In genomic region chr7:109137441-109137840, GRCm38 (mm10) we compare ENCODE assay signal across 20 mouse cellular contexts. TPM values are rescaled to one million over a fixed set of nuclear protein-coding genes. Genes with fewer than 3 reads are reported as not detected.
DNase-seq lines count a peak whose midpoint lies in the region; ATAC-seq lines count a peak whose summit lies in the region.
"Had no signal": no experiment of that assay in that cellular context is flagged by ENCODE, and none has a peak within 500 bp of the region (broad histone marks: within the 10 kb centered on the region; RNA-seq: fewer than 3 reads in every experiment).

No protein-coding gene starts in this region.

- no peak overlapping the region for H3K4me3 ChIP-seq in heart, embryonic 10.5 days
- no peak overlapping the region for H3K4me3 ChIP-seq in midbrain, embryonic 12.5 days
- no peak overlapping the region for H3K4me3 ChIP-seq in midbrain, embryonic 10.5 days
- H3K4me3 ChIP-seq: embryonic facial prominence, embryonic 15.5 days; heart, embryonic 13.5 days; limb, embryonic 10.5 days had no signal

- intact Hi-C loops in heart, postnatal 14 days (cut with DNase I): no loop called here

- no peaks in the 10 kb centered on the region for H3K36me3 ChIP-seq in heart, embryonic 10.5 days
- peaks cover 46% of the 10 kb centered on the region for H3K36me3 ChIP-seq in midbrain, embryonic 12.5 days
- peaks cover 40% of the 10 kb centered on the region for H3K36me3 ChIP-seq in midbrain, embryonic 10.5 days
- H3K36me3 ChIP-seq: embryonic facial prominence, embryonic 15.5 days; heart, embryonic 13.5 days had no signal

- 84% methylated on average over 8 of the region's 8 CpGs for WGBS in heart, embryonic 10.5 days
- 90% methylated on average over 8 of the region's 8 CpGs for WGBS in midbrain, embryonic 12.5 days
- WGBS in midbrain, embryonic 10.5 days: 92% methylated on average over 8 of the region's 8 CpGs

- no peaks in the 10 kb centered on the region for H3K9me3 ChIP-seq in heart, embryonic 10.5 days
- no peaks in the 10 kb centered on the region for H3K9me3 ChIP-seq in midbrain, embryonic 12.5 days
- no peaks in the 10 kb centered on the region for H3K9me3 ChIP-seq in midbrain, embryonic 10.5 days (replicated peaks)
- H3K9me3 ChIP-seq: embryonic facial prominence, embryonic 15.5 days; heart, embryonic 13.5 days; limb, embryonic 10.5 days had no signal

- H3K4me1 ChIP-seq in heart, embryonic 10.5 days: 0 out of 2 replicates have a peak, but pooled peaks cover 6% of the 10 kb centered on the region
- H3K4me1 ChIP-seq in midbrain, embryonic 12.5 days: peaks cover 19% of the 10 kb centered on the region
- H3K4me1 ChIP-seq in midbrain, embryonic 10.5 days: peaks cover 21% of the 10 kb centered on the region
- H3K4me1 ChIP-seq: heart, embryonic 13.5 days had no signal

- peaks cover 6% of the 10 kb centered on the region for H3K27me3 ChIP-seq in heart, embryonic 10.5 days (ENCODE audit: insufficient read depth, poor library complexity, severe bottlenecking)
- no peaks in the 10 kb centered on the region for H3K27me3 ChIP-seq in midbrain, embryonic 12.5 days
- H3K27me3 ChIP-seq in midbrain, embryonic 10.5 days (ENCODE audit: low read depth, poor library complexity, severe bottlenecking): peaks cover 16% of the 10 kb centered on the region; the same call in 1 of the 2 replicates
- H3K27me3 ChIP-seq: embryonic facial prominence, embryonic 15.5 days had no signal

- H3K4me2 ChIP-seq in midbrain, embryonic 12.5 days (replicated peaks): no peak overlapping the region
- H3K4me2 ChIP-seq: embryonic facial prominence, embryonic 15.5 days; heart, embryonic 13.5 days had no signal

- H3K27ac ChIP-seq in heart, embryonic 10.5 days: no peak overlapping the region
- H3K27ac ChIP-seq in midbrain, embryonic 12.5 days (replicated peaks): 0 out of 2 replicates have a peak overlapping the region, but pooled peaks have one; percentile 4
- H3K27ac ChIP-seq in midbrain, embryonic 10.5 days (replicated peaks): no peak overlapping the region
- H3K27ac ChIP-seq: embryonic facial prominence, embryonic 15.5 days; heart, embryonic 13.5 days; limb, embryonic 10.5 days had no signal

- ATAC-seq in midbrain, embryonic 12.5 days (ENCODE audit: low FRiP score, low read depth): no peak
- ATAC-seq: liver, postnatal 0 days had no signal

- peak; percentile 50 to 79 for DNase-seq in heart, adult 18-20 months
- no peak for DNase-seq in heart, embryonic 10.5 days (ENCODE audit: low spot score)
- DNase-seq in midbrain, embryonic 10.5 days (ENCODE audit: low spot score): no peak
- peak; percentile 58 for DNase-seq in cerebellum, adult 9-10 months
- DNase-seq in heart, postnatal 14 days: peak; percentile 25 to 41
- no peak for DNase-seq in spleen, postnatal 14 days (ENCODE audit: low spot score in 2 of 2)
- no peak for DNase-seq in frontal cortex, postnatal 14 days (ENCODE audit: low spot score in 2 of 2)
- DNase-seq: adrenal gland, postnatal 36 days; B cell, adult 2 months; kidney, adult 9 months; kidney, postnatal 25 days; liver, postnatal 0 days; lung, postnatal 10 days; thymus, postnatal 25 days had no signal

- no peak overlapping the region for H3K9ac ChIP-seq in midbrain, embryonic 12.5 days (replicated peaks)
- H3K9ac ChIP-seq: embryonic facial prominence, embryonic 15.5 days; heart, embryonic 13.5 days; liver, postnatal 0 days had no signal

RNA-seq across cellular contexts. Expression of gene Lmo1, which starts 37.6 kb away (rescaled TPM):
- total RNA-seq in heart, adult 18-20 months (2021): 1 to 10 TPM; 2.6 to 3.5 TPM
- polyA plus RNA-seq in heart, embryonic 10.5 days (2016; fragmentation: Nextera tagmentation; extraction: Ambion mirVana): 1.3 and 7.3 TPM in 2 replicates
- polyA plus RNA-seq in midbrain, embryonic 12.5 days (2016; fragmentation: Nextera tagmentation; extraction: Ambion mirVana): 149 and 177 TPM in 2 replicates
- polyA plus RNA-seq in midbrain, embryonic 10.5 days (2016; fragmentation: Nextera tagmentation; extraction: Ambion mirVana): 34.8 and 57.9 TPM in 2 replicates
- total RNA-seq in heart, postnatal 14 days (2021): 1 to 10 TPM; 1.8 to 2.6 TPM
- total RNA-seq: liver, adult 2 months had no signal
- polyA plus RNA-seq: liver, adult 2 months had no signal

RNA-seq across cellular contexts. Expression of gene Ric3, which starts 54.3 kb away (rescaled TPM):
- 1 to 10 TPM; 2.6 to 3.4 TPM for total RNA-seq in heart, adult 18-20 months (2021)
- polyA plus RNA-seq in heart, embryonic 10.5 days (2016; fragmentation: Nextera tagmentation; extraction: Ambion mirVana): 2.4 and 2.9 TPM in 2 replicates
- 29.5 and 30.4 TPM in 2 replicates for polyA plus RNA-seq in midbrain, embryonic 12.5 days (2016; fragmentation: Nextera tagmentation; extraction: Ambion mirVana)
- polyA plus RNA-seq in midbrain, embryonic 10.5 days (2016; fragmentation: Nextera tagmentation; extraction: Ambion mirVana): 19.8 and 23.4 TPM in 2 replicates
- total RNA-seq in heart, postnatal 14 days (2021): under 1 TPM; 0.55 to 0.95 TPM
- total RNA-seq: monocyte, adult 5-6 weeks had no signal

Comparison
In these comparisons a context has a peak if more than half of its experiments do, and no peak if none do; other contexts are left out.
1. DNase-seq: peak in heart, adult 18-20 months (2 of 2), cerebellum, adult 9-10 months (single experiment) and heart, postnatal 14 days (2 of 2); none in heart, embryonic 10.5 days (single experiment), midbrain, embryonic 10.5 days (single experiment), spleen, postnatal 14 days (0 of 2) and frontal cortex, postnatal 14 days (0 of 2).